Mouse (Mus musculus) gonadal fat pad, adult 2 months (tissue): Measurements from ENCODE around the gene Glra3. TPM values are rescaled to one million over a fixed set of nuclear protein-coding genes. Genes with fewer than 3 reads are reported as not detected.

ENCODE experiments used
- DNase-seq: peaks from one replicate; pipeline ENCODE4 v3.0.0-alpha.2; 2012; ENCODE audit warnings: low read depth
- polyA plus RNA-seq: library from polyadenylated mRNA; depleted of rRNA; stranded (reverse); fragments of >200 nt; gene quantifications from 2 replicates; pipeline ENCODE4 v1.2.3, GENCODE M21; 2012; rRNA removed

The Glra3 gene
- not detected in 2 replicates for polyA plus RNA-seq

DNA sequence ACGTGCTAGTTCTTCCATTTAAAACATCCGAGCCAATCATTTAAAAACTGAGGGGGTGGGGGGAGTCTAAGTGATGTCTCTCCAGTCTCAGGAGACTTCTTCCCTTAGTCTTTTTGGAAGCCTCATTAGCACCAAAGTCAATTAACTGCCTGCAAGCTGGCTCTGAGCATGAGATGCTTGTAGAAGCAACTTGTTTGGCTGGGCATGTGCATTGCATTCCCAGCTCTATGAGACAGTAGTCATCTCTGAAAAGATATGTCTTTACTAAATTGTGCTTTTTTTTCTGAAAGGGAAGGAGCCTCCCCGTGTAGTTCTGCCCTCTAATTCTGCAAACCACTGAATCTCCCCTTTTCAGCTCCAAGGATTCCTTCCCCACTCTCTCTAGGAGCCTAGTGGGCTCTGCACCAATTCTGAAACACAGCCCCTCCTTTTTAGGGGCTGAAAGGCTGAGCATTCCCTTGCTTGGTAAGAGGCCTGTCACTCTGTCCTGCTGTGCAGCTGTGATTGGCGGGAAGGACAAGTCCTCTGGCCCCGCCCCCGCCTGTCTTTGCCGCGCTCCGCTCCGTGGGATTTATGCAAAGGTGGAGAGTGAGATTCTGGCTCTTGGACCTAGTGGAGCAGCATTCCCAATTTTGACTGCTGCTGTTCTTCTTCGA lies at the start of gene Glra3:
Glra3 (plus strand) TSS at position 591 of the 656 bp plus-strand sequence.
- no peak for DNase-seq

DNA sequence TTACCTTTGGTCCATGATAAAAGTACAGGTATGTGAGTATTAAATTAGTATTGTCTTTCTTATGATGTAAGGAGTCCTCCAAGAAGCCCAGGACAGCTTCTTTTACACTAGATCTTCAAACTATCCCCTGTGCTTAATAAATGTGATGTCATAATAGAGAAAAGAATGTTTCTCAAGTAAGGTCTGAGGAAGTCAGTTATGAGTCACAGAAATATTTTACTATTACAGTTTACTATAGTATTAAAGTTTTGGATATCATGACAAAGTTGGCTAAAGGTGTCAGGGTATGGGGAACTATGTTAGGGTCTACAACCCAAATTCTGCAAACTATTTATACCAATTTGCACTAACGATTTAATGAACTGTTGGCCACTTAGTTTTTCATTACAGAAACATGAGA lies 33.4 kb upstream of the Glra3 start, which contains the start of gene Adam29:
Adam29 (minus strand) TSS at position 101 of the 400 bp plus-strand sequence.
- no peak for DNase-seq

DNA sequence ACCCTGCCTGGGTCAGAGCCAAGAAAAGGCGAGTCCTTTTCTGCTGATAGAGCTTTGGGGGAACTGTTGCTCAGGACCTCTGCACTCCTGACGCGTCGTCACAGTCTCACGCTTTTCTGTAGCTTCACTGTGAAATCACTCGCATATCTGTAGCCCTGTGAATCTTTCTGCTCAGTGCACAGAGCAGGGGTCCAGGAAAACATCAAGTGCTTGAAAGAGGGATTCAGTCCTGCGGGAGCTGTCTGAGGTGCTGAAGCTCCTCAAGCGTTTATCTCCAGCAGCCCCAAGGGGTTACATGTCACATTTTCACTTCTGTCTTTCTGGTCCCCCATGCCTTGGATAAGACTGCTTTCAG lies 243 bp downstream of the Glra3 start:
- no peak for DNase-seq

DNA sequence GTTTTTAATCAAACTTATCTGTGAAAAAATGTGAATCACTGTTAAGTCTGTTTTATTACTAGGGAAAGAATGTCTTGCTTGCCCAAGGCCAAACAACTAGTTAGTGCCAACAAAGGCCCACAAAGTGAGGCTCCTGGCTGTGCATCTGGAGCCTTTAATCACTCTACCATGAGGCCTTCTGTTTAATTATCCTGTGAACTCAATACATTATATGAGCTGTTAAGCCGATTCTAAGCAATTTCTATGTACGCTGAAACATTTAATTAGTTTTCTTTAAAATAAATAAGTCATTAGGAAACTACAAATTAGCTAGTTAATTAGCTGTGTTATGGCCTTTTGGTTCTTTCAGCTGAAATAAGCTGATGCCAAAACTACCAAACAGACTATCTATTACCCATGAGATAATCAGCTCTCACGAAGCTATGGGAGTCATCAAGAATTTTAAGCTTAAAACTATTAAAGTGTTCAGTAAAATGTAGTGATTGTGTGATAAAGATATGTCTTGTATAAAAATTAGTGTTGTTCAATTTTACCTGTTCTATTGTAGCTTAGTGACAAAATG lies 24.6 kb downstream of the Glra3 start:
- no peak for DNase-seq

DNA sequence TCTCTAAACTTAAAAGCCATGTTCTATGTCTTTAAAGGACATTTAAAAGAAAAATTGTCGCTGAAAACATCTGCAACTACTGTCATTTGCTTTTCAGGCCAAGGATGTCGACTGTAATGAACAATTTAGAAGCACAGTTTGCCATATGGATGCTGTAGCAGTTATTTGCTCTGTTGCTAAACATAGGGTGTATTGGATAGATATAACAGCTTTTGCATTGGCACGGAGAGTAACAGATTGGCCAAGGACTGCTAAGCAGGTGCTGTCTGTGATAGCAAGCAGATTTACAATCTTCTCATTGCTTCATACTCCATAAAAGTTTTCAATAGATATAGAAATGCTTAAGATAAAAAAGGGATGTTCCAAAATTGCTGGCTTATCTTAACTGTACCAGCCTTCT lies 57.6 kb downstream of the Glra3 start:
- DNase-seq, result no peak

DNA sequence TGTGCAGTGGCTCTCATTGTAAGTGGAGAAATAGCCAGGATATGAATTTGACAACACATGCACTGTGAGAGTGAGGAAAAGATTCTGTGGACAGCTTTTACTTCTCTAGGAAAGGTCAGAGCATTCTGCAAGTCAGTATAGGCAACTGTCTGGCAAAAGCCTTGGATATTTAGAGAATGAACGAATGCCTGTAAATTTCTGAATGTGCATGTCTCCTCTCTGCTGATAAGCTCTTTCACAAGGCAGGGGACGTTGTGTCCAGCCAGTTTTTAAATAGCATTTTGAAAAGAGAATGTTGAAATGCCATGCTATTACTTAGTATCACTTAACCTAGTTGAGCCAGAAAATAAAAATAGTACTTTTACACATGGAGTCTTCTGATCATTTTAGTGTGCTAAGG lies 114.1 kb downstream of the Glra3 start:
- no peak for DNase-seq

DNA sequence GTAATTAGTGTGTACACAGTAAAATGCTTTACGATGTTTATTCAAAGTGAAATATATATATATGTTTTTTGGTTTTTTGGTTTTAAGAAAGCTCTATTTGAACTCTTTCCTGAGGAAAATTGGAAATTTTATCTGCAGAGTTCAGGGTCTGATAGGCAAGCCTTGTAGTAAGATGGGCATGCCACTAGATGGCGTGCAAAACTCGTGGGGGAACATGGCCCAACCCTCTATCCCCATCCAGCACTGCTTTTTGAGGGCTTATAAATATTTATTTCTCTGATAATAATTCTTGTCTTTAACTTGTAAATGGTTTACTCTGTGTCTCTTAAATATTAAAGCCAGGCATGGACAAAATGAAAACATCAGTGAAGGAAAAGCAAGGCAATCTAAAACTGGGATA lies 122.8 kb downstream of the Glra3 start:
- no peak for DNase-seq

DNA sequence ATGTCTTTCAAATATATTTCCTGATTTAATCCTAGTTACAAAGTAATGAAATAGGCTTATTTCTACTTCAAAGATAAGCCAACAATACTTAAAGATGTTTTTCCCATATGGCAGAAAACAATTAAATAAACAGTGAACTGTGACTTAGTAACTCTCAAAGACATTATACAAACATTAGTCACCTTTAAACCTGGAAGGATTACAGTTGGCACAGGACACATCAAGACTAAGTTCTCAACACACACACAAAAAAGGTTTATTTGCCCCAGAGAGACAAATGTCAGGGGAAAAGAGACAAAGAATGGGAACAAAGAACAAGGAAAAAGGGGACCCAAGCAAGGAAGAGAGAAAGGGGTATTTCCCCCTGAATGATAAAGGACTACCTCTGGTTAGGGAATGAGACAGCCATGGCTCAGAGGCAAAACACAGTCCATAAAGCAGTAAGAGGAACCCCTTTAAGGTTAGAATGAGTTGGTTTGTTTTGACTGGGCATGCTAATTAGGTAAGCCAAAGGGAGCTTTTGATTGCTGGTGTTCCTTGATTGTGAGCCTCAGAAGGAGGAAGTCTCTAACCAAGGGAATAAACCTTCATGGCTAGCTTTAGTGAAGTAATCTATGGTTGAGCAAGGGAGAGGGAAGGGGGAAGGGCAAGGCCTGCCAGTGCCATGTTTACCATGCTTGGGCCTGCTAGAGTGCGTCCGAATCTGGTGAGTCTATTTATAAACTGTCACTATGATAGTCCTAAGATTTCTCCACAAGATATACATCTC lies 130.4 kb downstream of the Glra3 start:
- no peak for DNase-seq

DNA sequence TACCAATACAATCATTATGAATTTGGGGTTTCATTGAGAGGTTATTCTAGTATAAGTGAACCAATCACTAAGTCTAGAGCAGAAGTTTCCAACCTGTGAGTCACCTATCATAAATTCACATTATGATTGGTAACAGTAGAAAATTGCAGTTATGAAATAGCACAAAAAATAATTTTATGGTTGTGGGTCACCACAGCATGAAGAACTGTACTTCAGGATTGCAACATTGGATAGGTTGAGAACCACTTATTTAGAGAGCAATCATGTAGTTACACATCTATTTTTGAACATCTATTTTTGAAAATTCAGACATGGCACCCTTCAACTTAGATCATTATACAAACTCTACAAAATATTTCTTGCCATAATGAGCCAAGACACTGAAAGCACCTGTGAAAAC lies 143.4 kb downstream of the Glra3 start:
- no peak for DNase-seq

DNA sequence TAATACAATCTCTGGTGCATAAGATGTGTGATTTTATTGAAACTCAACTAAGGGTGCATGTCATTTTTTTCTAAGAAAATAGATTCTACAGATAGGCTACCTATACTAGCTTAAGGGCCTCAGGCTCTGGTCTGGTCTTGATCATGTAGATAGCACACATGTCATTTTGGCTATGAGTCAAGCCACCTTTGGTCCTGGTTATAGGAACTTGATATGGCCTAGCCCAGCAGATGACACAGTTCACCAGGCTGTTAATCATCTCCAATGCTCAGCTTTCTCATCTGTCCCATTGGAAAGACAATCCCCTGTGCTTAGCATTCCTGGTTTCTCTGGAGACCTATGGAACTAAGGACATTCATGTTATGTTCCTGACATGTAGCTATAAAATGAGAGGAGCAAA lies 154.1 kb downstream of the Glra3 start:
- DNase-seq, result no peak

DNA sequence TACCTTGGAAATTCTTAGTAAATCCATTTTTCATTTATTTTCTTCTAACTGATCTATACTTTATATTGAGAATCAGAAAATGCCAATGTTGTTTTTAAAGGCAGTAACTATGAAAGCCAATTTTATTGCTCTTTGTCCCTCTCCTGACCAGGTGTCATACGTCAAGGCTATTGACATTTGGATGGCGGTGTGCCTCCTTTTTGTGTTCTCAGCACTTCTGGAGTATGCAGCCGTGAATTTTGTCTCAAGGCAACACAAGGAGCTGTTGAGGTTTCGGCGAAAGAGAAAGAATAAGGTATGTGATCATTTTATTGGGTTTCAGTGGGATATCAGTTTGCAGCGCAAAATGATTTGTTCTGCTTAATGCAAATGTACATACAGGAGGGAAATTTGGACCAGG lies 170.0 kb downstream of the Glra3 start:
- no peak for DNase-seq

DNA sequence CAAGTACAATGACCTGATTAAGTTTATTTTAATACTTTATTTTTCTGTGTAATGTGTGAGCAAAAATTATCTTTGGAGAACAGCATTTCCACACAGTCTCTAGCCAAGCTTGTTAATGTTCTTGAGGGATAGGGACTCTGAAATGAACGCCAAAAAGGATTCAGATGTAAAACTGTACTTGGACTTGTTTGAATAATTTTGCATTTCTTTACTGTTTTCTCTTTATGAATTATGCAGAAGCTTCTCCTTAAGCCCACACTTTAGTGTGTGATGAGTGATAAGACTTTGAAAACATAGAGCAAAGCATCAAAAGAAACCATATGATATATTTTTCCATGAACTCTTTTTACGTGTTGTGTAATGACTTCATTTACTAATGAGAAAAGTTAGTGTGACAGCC lies 189.1 kb downstream of the Glra3 start:
- no peak for DNase-seq

DNA sequence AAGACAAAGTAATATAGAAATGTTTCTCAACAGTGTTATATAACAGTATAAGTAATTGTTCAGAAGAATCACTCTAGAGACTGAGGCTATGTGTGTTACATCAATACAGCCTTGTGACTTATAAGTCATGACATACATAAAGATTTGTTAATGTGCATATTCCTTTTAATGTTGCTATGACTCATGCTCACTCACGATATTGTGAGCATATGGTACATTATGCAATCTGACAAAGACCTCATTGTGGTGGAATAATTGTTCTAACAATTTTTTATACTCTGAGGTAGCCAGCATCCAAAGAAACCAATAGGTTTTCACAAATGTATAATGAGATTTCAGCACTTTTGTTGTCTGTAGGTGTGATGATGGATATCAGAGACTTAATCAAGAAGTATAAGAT lies 210.4 kb downstream of the Glra3 start:
- DNase-seq, result no peak

DNA sequence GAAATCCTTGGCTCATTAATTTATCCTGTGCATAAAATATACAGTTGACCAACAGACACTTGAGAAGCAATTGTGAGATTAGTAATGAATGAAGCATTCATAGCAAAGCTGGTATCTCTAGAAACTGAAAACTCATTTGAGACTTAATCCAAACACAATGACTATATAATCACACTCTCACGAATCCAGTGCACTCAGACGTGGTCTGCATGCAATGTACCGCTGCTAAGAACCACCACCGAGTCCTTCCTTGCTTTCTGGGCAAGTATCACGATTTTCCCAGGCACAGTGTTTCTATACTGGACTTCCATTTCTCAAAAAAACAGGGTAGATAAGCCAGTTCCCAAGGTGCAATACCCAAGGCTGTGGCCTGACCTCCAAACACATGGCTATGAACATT lies 211.3 kb downstream of the Glra3 start:
- no peak for DNase-seq

DNA sequence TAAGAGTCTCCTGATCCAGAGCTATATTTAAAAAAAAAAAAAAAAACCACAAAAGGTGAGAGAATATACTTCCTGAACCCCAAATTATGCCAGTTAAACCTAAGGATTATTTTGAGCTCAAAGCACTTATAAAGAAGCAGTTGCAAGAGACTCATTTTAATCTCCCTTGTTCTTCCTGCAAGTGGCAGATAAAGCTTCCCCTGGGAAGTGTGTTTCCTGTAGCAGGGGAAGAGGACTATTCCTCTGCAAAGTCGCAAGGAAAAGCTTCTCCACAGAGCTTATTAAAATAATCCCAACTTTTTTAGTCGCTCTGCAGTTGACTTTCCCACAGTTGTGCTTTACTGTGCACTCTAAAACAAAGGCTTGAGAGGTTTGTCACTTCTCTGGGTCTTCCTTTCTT lies 218.7 kb downstream of the Glra3 start:
- no peak for DNase-seq

Other genes with a start within 250 kb of the Glra3 start
- gene Adam29, start 33.5 kb upstream of the Glra3 start, polyA plus RNA-seq, result not detected in 2 replicates